ENCODE assay signal across 25 mouse cellular contexts in the genomic region with DNA sequence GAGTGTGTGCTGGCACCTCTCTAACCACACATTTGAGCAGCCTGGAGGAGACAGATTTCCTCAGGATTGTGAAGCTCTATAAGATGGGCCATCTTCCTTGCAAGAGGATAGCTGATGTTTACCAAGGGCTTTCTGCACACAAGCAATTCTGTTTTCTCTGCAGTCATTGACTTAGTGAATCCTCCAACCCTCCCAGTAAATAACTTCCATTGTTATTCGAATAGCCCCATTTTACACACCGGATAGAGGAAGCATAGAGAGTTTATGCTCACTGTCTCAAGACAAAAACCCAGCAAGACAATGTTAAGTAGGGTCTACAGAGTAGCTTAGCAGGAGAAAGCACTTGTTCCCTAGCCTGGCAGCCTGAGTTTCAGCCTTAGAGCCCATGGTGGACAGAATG.
A peak's percentile ranks its signal among the peaks of the same experiment; 100 is the strongest.
DNase-seq lines count a peak whose midpoint lies in the region; ATAC-seq and TF ChIP-seq lines count a peak whose summit lies in the region.
"Had no signal": no experiment of that assay in that cellular context is flagged by ENCODE, and none has a peak within 500 bp of the region (broad histone marks: within the 10 kb centered on the region; RNA-seq: fewer than 3 reads in every experiment).

No protein-coding gene starts in this region.

- 0 out of 2 replicates have a peak, but pooled peaks have one; percentile 45 for ATAC-seq in midbrain, embryonic 15.5 days (replicated peaks)
- no peak for ATAC-seq in midbrain, embryonic 16.5 days
- ATAC-seq: CD4-positive, CD25-positive, alpha-beta regulatory T cell, adult 4 months; forebrain, embryonic 15.5 days; forebrain, postnatal 0 days had no signal

- DNase-seq in ES-E14 (ENCODE audit: low read depth, low spot score): peak; percentile 47
- peak; percentile 83 for DNase-seq in ZHBTc4 (ENCODE audit: low read depth, low spot score)
- no peak for DNase-seq in embryo, embryonic 9.5 days (ENCODE audit: extremely low spot score)
- DNase-seq in frontal cortex, postnatal 36 days (ENCODE audit: low spot score in 2 of 2): no peak
- no peak for DNase-seq in adrenal gland, postnatal 14 days
- DNase-seq: adrenal gland, adult 2 months; adrenal gland, postnatal 10 days; adrenal gland, postnatal 36 days; B cell, adult 2 months; cerebellum, adult 11-12 months; cerebellum, adult 2 months; cerebellum, adult 9-10 months; cerebellum, postnatal 10 days; cerebellum, postnatal 25 days; forebrain, postnatal 0 days had no signal

- 50% methylated on average over 2 of the region's 2 CpGs for WGBS in midbrain, embryonic 15.5 days
- 61% methylated on average over 2 of the region's 2 CpGs for WGBS in midbrain, embryonic 16.5 days

- H3K27ac ChIP-seq in midbrain, embryonic 15.5 days: no peak overlapping the region
- no peak overlapping the region for H3K27ac ChIP-seq in midbrain, embryonic 16.5 days (ENCODE audit: low read length)
- no peak overlapping the region for H3K27ac ChIP-seq in ES-E14 (ENCODE audit: insufficient read depth, low read depth, low read length, poor library complexity, severe bottlenecking)
- H3K27ac ChIP-seq: embryonic facial prominence, embryonic 13.5 days; embryonic facial prominence, embryonic 15.5 days; forebrain, embryonic 10.5 days; forebrain, embryonic 12.5 days; forebrain, embryonic 15.5 days had no signal

- in situ Hi-C loops in ES-E14 (cut with MboI; ENCODE audit: low sequenced_read_pairs in 2 of 2, unreplicated experiment in 2 of 2): no loop called here

- no peak overlapping the region for H3K4me3 ChIP-seq in midbrain, embryonic 15.5 days
- H3K4me3 ChIP-seq in midbrain, embryonic 16.5 days (ENCODE audit: low read depth, low read length): no peak overlapping the region
- H3K4me3 ChIP-seq in ES-E14 (ENCODE audit: insufficient read depth in 1 of 2, low read depth in 1 of 2, low read length in 2 of 2, poor library complexity in 1 of 2, severe bottlenecking in 1 of 2): no peak overlapping the region
- H3K4me3 ChIP-seq: embryonic facial prominence, embryonic 13.5 days; embryonic facial prominence, embryonic 15.5 days; erythroblast, embryonic 14.5 days; forebrain, embryonic 10.5 days; forebrain, embryonic 12.5 days; forebrain, embryonic 15.5 days had no signal

- no peak overlapping the region for H3K9ac ChIP-seq in midbrain, embryonic 15.5 days
- H3K9ac ChIP-seq in midbrain, embryonic 16.5 days (ENCODE audit: low read depth, low read length): no peak overlapping the region
- H3K9ac ChIP-seq in ES-E14 (ENCODE audit: insufficient read depth, low read depth, low read length, poor library complexity, severe bottlenecking): no peak overlapping the region
- H3K9ac ChIP-seq: embryonic facial prominence, embryonic 13.5 days; embryonic facial prominence, embryonic 15.5 days; forebrain, embryonic 12.5 days; forebrain, embryonic 15.5 days; forebrain, postnatal 0 days had no signal

- no peaks in the 10 kb centered on the region for H3K27me3 ChIP-seq in midbrain, embryonic 15.5 days (replicated peaks)
- no peaks in the 10 kb centered on the region for H3K27me3 ChIP-seq in midbrain, embryonic 16.5 days (ENCODE audit: control insufficient read depth, insufficient read depth, low read depth, low read length)
- H3K27me3 ChIP-seq: CH12.LX; embryonic facial prominence, embryonic 13.5 days; embryonic facial prominence, embryonic 15.5 days; forebrain, embryonic 12.5 days; forebrain, embryonic 15.5 days had no signal

- no peaks in the 10 kb centered on the region for H3K36me3 ChIP-seq in midbrain, embryonic 15.5 days (replicated peaks)
- H3K36me3 ChIP-seq in midbrain, embryonic 16.5 days (ENCODE audit: control insufficient read depth, insufficient read depth, low read length): no peaks in the 10 kb centered on the region
- H3K36me3 ChIP-seq in ES-E14 (ENCODE audit: control insufficient read depth, insufficient read depth, low read length, poor library complexity, severe bottlenecking): no peaks in the 10 kb centered on the region
- H3K36me3 ChIP-seq: embryonic facial prominence, embryonic 13.5 days; embryonic facial prominence, embryonic 15.5 days; forebrain, embryonic 10.5 days; forebrain, embryonic 12.5 days; forebrain, embryonic 15.5 days had no signal

- no peaks in the 10 kb centered on the region for H3K4me1 ChIP-seq in midbrain, embryonic 15.5 days
- no peaks in the 10 kb centered on the region for H3K4me1 ChIP-seq in midbrain, embryonic 16.5 days (ENCODE audit: control insufficient read depth, insufficient read depth, low read length)
- peaks cover 3 to 7% of the 10 kb centered on the region in 2 experiments; a peak in 3 of 4 replicates for H3K4me1 ChIP-seq in ES-E14 (ENCODE audit: control insufficient read depth in 2 of 2, insufficient read depth in 2 of 2, low read length in 2 of 2, poor library complexity in 1 of 2)
- H3K4me1 ChIP-seq: embryonic facial prominence, embryonic 13.5 days; embryonic facial prominence, embryonic 15.5 days; forebrain, embryonic 10.5 days; forebrain, embryonic 12.5 days; forebrain, embryonic 15.5 days had no signal

- H3K9me3 ChIP-seq in midbrain, embryonic 15.5 days: no peaks in the 10 kb centered on the region
- H3K9me3 ChIP-seq in midbrain, embryonic 16.5 days (replicated peaks; ENCODE audit: control insufficient read depth, low read length, poor library complexity, severe bottlenecking): no peaks in the 10 kb centered on the region
- H3K9me3 ChIP-seq in ES-E14 (ENCODE audit: control insufficient read depth, insufficient read depth, low read depth, low read length): no peaks in the 10 kb centered on the region
- H3K9me3 ChIP-seq: embryonic facial prominence, embryonic 13.5 days; embryonic facial prominence, embryonic 15.5 days; forebrain, embryonic 10.5 days; forebrain, embryonic 12.5 days; forebrain, embryonic 15.5 days had no signal

- no peak overlapping the region for H3K4me2 ChIP-seq in midbrain, embryonic 15.5 days
- no peak overlapping the region for H3K4me2 ChIP-seq in midbrain, embryonic 16.5 days (ENCODE audit: low read length)
- H3K4me2 ChIP-seq: embryonic facial prominence, embryonic 13.5 days; embryonic facial prominence, embryonic 15.5 days; forebrain, embryonic 12.5 days; forebrain, embryonic 15.5 days had no signal

TF ChIP-seq in ES-E14, 5 proteins besides CTCF, POLR2A, EP300 and RAD21:
- TF ChIP-seq MAFK (IDR thresholded peaks at IDR 0.05; ENCODE audit: insufficient read depth, low read depth, low read length): no peak
- TF ChIP-seq HCFC1 (IDR thresholded peaks at IDR 0.05; ENCODE audit: borderline replicate concordance, insufficient read depth, low read length): no peak
- no peak for TF ChIP-seq CHD2 (IDR thresholded peaks at IDR 0.05; ENCODE audit: low read depth, low read length)
- no peak for TF ChIP-seq ZC3H11A (IDR thresholded peaks at IDR 0.05; ENCODE audit: borderline replicate concordance, low read depth, low read length)
- TF ChIP-seq ZNF384 (IDR thresholded peaks at IDR 0.05; ENCODE audit: low read depth, low read length): no peak
TF ChIP-seq in ES-E14: peak in this region for 0.

Comparison
In these comparisons a context has a peak if more than half of its experiments do, and no peak if none do; other contexts are left out.
1. DNase-seq: peak in ES-E14 (single experiment) and ZHBTc4 (single experiment); none in embryo, embryonic 9.5 days (single experiment), frontal cortex, postnatal 36 days (0 of 2) and adrenal gland, postnatal 14 days (single experiment).